22 mouse cellular contexts compared by ENCODE assay signal in genomic region chr11:109547652-109548051, GRCm38 (mm10).
DNase-seq lines count a peak whose midpoint lies in the region; ATAC-seq and TF ChIP-seq lines count a peak whose summit lies in the region.
"Had no signal": no experiment of that assay in that cellular context is flagged by ENCODE, and none has a peak within 500 bp of the region (broad histone marks: within the 10 kb centered on the region; RNA-seq: fewer than 3 reads in every experiment).

No protein-coding gene starts in this region.

- in situ Hi-C loops in CH12.LX (cut with MboI; ENCODE audit: low pct_ligation_motif_present, low pct_unique_long_range_greater_than_20kb, low sequenced_read_pairs), result no loop called here

- no peak for ATAC-seq in liver, embryonic 12.5 days
- ATAC-seq in liver, embryonic 14.5 days (ENCODE audit: insufficient read depth), result no peak
- ATAC-seq in liver, postnatal 0 days, result no peak
- ATAC-seq: activated CD4-positive, CD25-positive, alpha-beta regulatory T cell, adult 4 months; forebrain, embryonic 13.5 days; forebrain, embryonic 16.5 days had no signal

- H3K27ac ChIP-seq in liver, embryonic 12.5 days, result peak overlapping the region; percentile 98
- no peak overlapping the region for H3K27ac ChIP-seq in CH12.LX (ENCODE audit: insufficient read depth, low read depth)
- peak overlapping the region; percentile 98 for H3K27ac ChIP-seq in liver, embryonic 14.5 days
- H3K27ac ChIP-seq in liver, postnatal 0 days (ENCODE audit: low read depth), result 0 out of 2 replicates have a peak overlapping the region, but pooled peaks have one; percentile 32
- H3K27ac ChIP-seq: forebrain, embryonic 10.5 days; forebrain, embryonic 13.5 days; heart, adult 2 months; hindbrain, embryonic 12.5 days; hindbrain, embryonic 15.5 days had no signal

- H3K79me2 ChIP-seq in CH12.LX (replicated peaks; ENCODE audit: control insufficient read depth, extremely low read depth, insufficient read depth, poor library complexity, severe bottlenecking), result no peaks in the 10 kb centered on the region

- no peak overlapping the region for H3K9ac ChIP-seq in liver, embryonic 12.5 days
- no peak overlapping the region for H3K9ac ChIP-seq in CH12.LX (ENCODE audit: insufficient read depth, low read depth)
- H3K9ac ChIP-seq in liver, embryonic 14.5 days (replicated peaks), result no peak overlapping the region
- H3K9ac ChIP-seq in liver, postnatal 0 days (replicated peaks), result no peak overlapping the region
- H3K9ac ChIP-seq: forebrain, embryonic 13.5 days; hindbrain, embryonic 12.5 days; hindbrain, embryonic 15.5 days had no signal

- DNase-seq in liver (no peak), CH12.LX (ENCODE audit: extremely low read depth) (no peak)
- no peak for DNase-seq in liver, embryonic 14.5 days (ENCODE audit: low read depth in 3 of 3, low spot score in 3 of 3)
- no peak for DNase-seq in liver, postnatal 0 days
- DNase-seq in right cerebral cortex, postnatal 4 days, result no peak
- DNase-seq in adrenal gland, postnatal 10 days, result no peak
- DNase-seq: adrenal gland, adult 8-10 months; adrenal gland, postnatal 36 days; cerebellum, adult 18-20 months; cerebellum, adult 9-10 months; cerebellum, postnatal 14 days; gastrocnemius, postnatal 10 days; gastrocnemius, postnatal 36 days; heart, adult 2 months had no signal

- H3K36me3 ChIP-seq in liver, embryonic 12.5 days, result no peaks in the 10 kb centered on the region
- H3K36me3 ChIP-seq in CH12.LX (replicated peaks in 1 of 2; ENCODE audit: control insufficient read depth in 1 of 2, insufficient read depth in 1 of 2, low read length in 1 of 2), result no peaks in the 10 kb centered on the region
- no peaks in the 10 kb centered on the region for H3K36me3 ChIP-seq in liver, embryonic 14.5 days (replicated peaks; ENCODE audit: control insufficient read depth, insufficient read depth, low read depth)
- no peaks in the 10 kb centered on the region for H3K36me3 ChIP-seq in liver, postnatal 0 days (replicated peaks; ENCODE audit: insufficient read depth, low read length)
- H3K36me3 ChIP-seq: forebrain, embryonic 10.5 days; hindbrain, embryonic 12.5 days; hindbrain, embryonic 15.5 days had no signal

- TF ChIP-seq CTCF in CH12.LX (conservative IDR thresholded peaks at IDR 0.05 in 1 of 2, IDR thresholded peaks at IDR 0.05 in 1 of 2; ENCODE audit: low read depth in 2 of 2, low read length in 2 of 2), result no peak
- TF ChIP-seq CTCF in liver, embryonic 14.5 days (IDR thresholded peaks at IDR 0.05; ENCODE audit: low read depth), result no peak
- no peak for TF ChIP-seq CTCF in liver, postnatal 0 days (IDR thresholded peaks at IDR 0.05; ENCODE audit: low read depth)

- TF ChIP-seq RAD21 in CH12.LX (IDR thresholded peaks at IDR 0.05; ENCODE audit: low read depth, low read length), result no peak

- no peak overlapping the region for H3K4me3 ChIP-seq in liver, embryonic 12.5 days
- H3K4me3 ChIP-seq in CH12.LX (replicated peaks in 1 of 3; ENCODE audit: low read depth in 2 of 3, low read length in 2 of 3, poor library complexity in 1 of 3), result no peak overlapping the region
- no peak overlapping the region for H3K4me3 ChIP-seq in liver, embryonic 14.5 days (ENCODE audit: insufficient read depth in 1 of 2, low read depth in 2 of 2, low read length in 2 of 2)
- H3K4me3 ChIP-seq in liver, postnatal 0 days (ENCODE audit: low read depth, low read length), result no peak overlapping the region
- H3K4me3 ChIP-seq: forebrain, embryonic 10.5 days; forebrain, embryonic 13.5 days; heart, adult 2 months; hindbrain, embryonic 12.5 days; hindbrain, embryonic 15.5 days had no signal

- no peaks in the 10 kb centered on the region for H3K27me3 ChIP-seq in liver, embryonic 12.5 days (replicated peaks)
- H3K27me3 ChIP-seq in CH12.LX (replicated peaks), result no peaks in the 10 kb centered on the region
- H3K27me3 ChIP-seq in liver, embryonic 14.5 days (ENCODE audit: control insufficient read depth, insufficient read depth, low read length), result no peaks in the 10 kb centered on the region
- no peaks in the 10 kb centered on the region for H3K27me3 ChIP-seq in liver, postnatal 0 days (ENCODE audit: insufficient read depth, low read length)
- H3K27me3 ChIP-seq: forebrain, embryonic 13.5 days; hindbrain, embryonic 12.5 days; hindbrain, embryonic 15.5 days had no signal

- TF ChIP-seq EP300 in CH12.LX (IDR thresholded peaks at IDR 0.05; ENCODE audit: low read length), result no peak
- no peak for TF ChIP-seq EP300 in liver, embryonic 14.5 days (IDR thresholded peaks at IDR 0.05; ENCODE audit: low read depth)
- no peak for TF ChIP-seq EP300 in liver, postnatal 0 days (IDR thresholded peaks at IDR 0.05; ENCODE audit: low read depth)

- dilution Hi-C loops in CH12.LX (cut with MboI; ENCODE audit: extremely low pct_ligation_motif_present, extremely low pct_unique_long_range_greater_than_20kb, low sequenced_read_pairs), result no loop called here

- 81% methylated on average over 1 of the region's 1 CpGs for WGBS in liver, embryonic 12.5 days (ENCODE audit: insufficient replicate concordance)
- 82% methylated on average over 1 of the region's 1 CpGs for WGBS in liver, embryonic 14.5 days (ENCODE audit: insufficient replicate concordance)
- 83% methylated on average over 1 of the region's 1 CpGs for WGBS in liver, postnatal 0 days (ENCODE audit: insufficient replicate concordance)

- no peak overlapping the region for H3K4me2 ChIP-seq in liver, embryonic 12.5 days
- H3K4me2 ChIP-seq in CH12.LX (ENCODE audit: insufficient read depth, low read depth, poor library complexity, severe bottlenecking), result no peak overlapping the region
- no peak overlapping the region for H3K4me2 ChIP-seq in liver, embryonic 14.5 days (ENCODE audit: low read depth)
- H3K4me2 ChIP-seq in liver, postnatal 0 days (ENCODE audit: low read depth, low read length), result no peak overlapping the region
- H3K4me2 ChIP-seq: forebrain, embryonic 13.5 days; heart, embryonic 11.5 days; hindbrain, embryonic 12.5 days; hindbrain, embryonic 15.5 days had no signal

- no peaks in the 10 kb centered on the region for H3K9me3 ChIP-seq in liver, embryonic 12.5 days (replicated peaks)
- H3K9me3 ChIP-seq in CH12.LX (replicated peaks; ENCODE audit: low read length), result no peaks in the 10 kb centered on the region
- no peaks in the 10 kb centered on the region for H3K9me3 ChIP-seq in liver, embryonic 14.5 days (ENCODE audit: control insufficient read depth, low read length)
- H3K9me3 ChIP-seq in liver, postnatal 0 days (ENCODE audit: low read length), result no peaks in the 10 kb centered on the region
- H3K9me3 ChIP-seq: forebrain, embryonic 10.5 days; forebrain, embryonic 13.5 days; hindbrain, embryonic 12.5 days; hindbrain, embryonic 15.5 days had no signal

- no peak for TF ChIP-seq POLR2A in CH12.LX (IDR thresholded peaks at IDR 0.05; ENCODE audit: low read depth, low read length)

- peaks cover 91% of the 10 kb centered on the region for H3K4me1 ChIP-seq in liver, embryonic 12.5 days
- H3K4me1 ChIP-seq in CH12.LX (ENCODE audit: control insufficient read depth in 1 of 2, insufficient read depth in 2 of 2), result peaks cover 9 to 43% of the 10 kb centered on the region in 2 experiments
- peaks cover 70 to 82% of the 10 kb centered on the region in 2 experiments for H3K4me1 ChIP-seq in liver, embryonic 14.5 days (replicated peaks; ENCODE audit: control insufficient read depth in 2 of 2, insufficient read depth in 2 of 2, low read length in 1 of 2)
- H3K4me1 ChIP-seq in liver, postnatal 0 days (ENCODE audit: insufficient read depth), result peaks cover 52% of the 10 kb centered on the region
- H3K4me1 ChIP-seq: hindbrain, embryonic 12.5 days; hindbrain, embryonic 15.5 days had no signal

TF ChIP-seq in CH12.LX, 34 proteins besides CTCF, POLR2A, EP300 and RAD21:
- TF ChIP-seq RCOR1 (conservative IDR thresholded peaks at IDR 0.05; ENCODE audit: low read depth, low read length), result no peak
- TF ChIP-seq MAFK (IDR thresholded peaks at IDR 0.05; ENCODE audit: insufficient replicate concordance, low read length), result no peak
- TF ChIP-seq ZNF384 (IDR thresholded peaks at IDR 0.05; ENCODE audit: low read depth, low read length), result peak; percentile 65
TF ChIP-seq in CH12.LX: peak in this region for 1.
